Mouse (Mus musculus) kidney, embryonic 14.5 days (tissue): ENCODE measurements around the gene Sigmar1. TPM values are rescaled to one million over a fixed set of nuclear protein-coding genes. Genes with fewer than 3 reads are reported as not detected.

Experiments
- ATAC-seq: fragments of 200-750 bp; cut with Nextera tagmentation; 2 replicates; pipeline ENCODE4 v1.8.0; 2017; ENCODE audit warnings: moderate number of reproducible peaks, mild to moderate bottlenecking, moderate TSS enrichment, moderate library complexity; ENCODE audit not compliant: low FRiP score, low TSS enrichment
- H3K27ac ChIP-seq: fragments of 300-500 bp; sonication (generic); 2 replicates; pipeline ENCODE4 v1.5.1; 2014; ENCODE audit warnings: low read depth, mild to moderate bottlenecking, low read length, moderate library complexity, mixed read lengths
- H3K27me3 ChIP-seq: fragments of 300-500 bp; sonication (generic); 2 replicates; pipeline ENCODE4 v1.6.1; 2014; ENCODE audit warnings: mild to moderate bottlenecking, low read length; ENCODE audit not compliant: control insufficient read depth, insufficient read depth
- H3K36me3 ChIP-seq: fragments of 300-500 bp; sonication (generic); 2 replicates; pipeline ENCODE4 v1.6.1; 2014; ENCODE audit warnings: low read length, mixed read lengths; ENCODE audit not compliant: control insufficient read depth, insufficient read depth
- H3K4me1 ChIP-seq: fragments of 300-500 bp; sonication (generic); 2 replicates; pipeline ENCODE4 v1.6.1; 2014; ENCODE audit warnings: low read length, mixed read lengths; ENCODE audit not compliant: control insufficient read depth, insufficient read depth
- H3K4me2 ChIP-seq: fragments of 300-500 bp; sonication (generic); replicated peaks from 2 replicates; pipeline ENCODE4 v1.6.1; 2014; ENCODE audit warnings: low read depth, mild to moderate bottlenecking, low read length
- H3K4me3 ChIP-seq: fragments of 300-500 bp; sonication (generic); 2 replicates; pipeline ENCODE4 v1.5.1; 2014; ENCODE audit warnings: mild to moderate bottlenecking, low read length
- H3K9ac ChIP-seq: fragments of 300-500 bp; sonication (generic); 2 replicates; pipeline ENCODE4 v1.6.1; 2014; ENCODE audit warnings: low read depth, mild to moderate bottlenecking, low read length, moderate library complexity
- H3K9me3 ChIP-seq: fragments of 300-500 bp; sonication (generic); 2 replicates; pipeline ENCODE4 v1.6.1; 2016; ENCODE audit warnings: low read length; ENCODE audit not compliant: control insufficient read depth
- WGBS: fragments of 180-500 bp; shearing (Covaris S2); extraction: QIAGEN DNeasy Blood & Tissue Kit; methylation state at CpG from one replicate; pipeline ENCODE4 v1.1.7; 2014; 5-methylcytosine and 5-hydroxymethylcytosine counted together
- polyA plus RNA-seq: library from polyadenylated mRNA; unstranded; fragments of >200 nt; fragmentation: Nextera tagmentation; extraction: Ambion mirVana; gene quantifications from 2 replicates; pipeline ENCODE4 v1.2.1, GENCODE M21; 2014

Gene Sigmar1
- polyA plus RNA-seq, 1 experiment from 2014 or later = 92.2 TPM

GRCm38 (mm10) chr4:41759656-41760287 lies 3.8 kb upstream of the Sigmar1 start:
- H3K9ac ChIP-seq = peak overlapping the region; percentile 58
- peak overlapping the region; percentile 58 for H3K4me2 ChIP-seq
- H3K4me3 ChIP-seq = peak overlapping the region; percentile 41
- peaks cover 7% of the 10 kb centered on the region; the same call in 1 of the 2 replicates for H3K36me3 ChIP-seq
- 40% methylated on average over 6 of the region's 6 CpGs for WGBS
- peak overlapping the region; percentile 68; the same call in 1 of the 2 replicates for H3K27ac ChIP-seq
- ATAC-seq = no peak
- no peaks in the 10 kb centered on the region for H3K9me3 ChIP-seq
- no peaks in the 10 kb centered on the region for H3K27me3 ChIP-seq
- peaks cover 28% of the 10 kb centered on the region for H3K4me1 ChIP-seq

GRCm38 (mm10) chr4:41759206-41759605 lies 3.2 kb upstream of the Sigmar1 start:
- ATAC-seq = no peak
- Histone ChIP-seq H3K9ac (peak overlapping the region; percentile 18; the same call in 1 of the 2 replicates), H3K27me3 (no peaks in the 10 kb centered on the region), H3K27ac (peak overlapping the region; percentile 68; the same call in 1 of the 2 replicates), H3K4me1 (peaks cover 28% of the 10 kb centered on the region), H3K36me3 (peaks cover 7% of the 10 kb centered on the region; the same call in 1 of the 2 replicates), H3K4me3 (no peak overlapping the region), H3K9me3 (no peaks in the 10 kb centered on the region), H3K4me2 (no peak overlapping the region)
- 89% methylated on average over 9 of the region's 9 CpGs for WGBS

GRCm38 (mm10) chr4:41758701-41759100 lies 2.7 kb upstream of the Sigmar1 start:
- Histone ChIP-seq H3K27me3 (no peaks in the 10 kb centered on the region), H3K36me3 (peaks cover 7% of the 10 kb centered on the region; the same call in 1 of the 2 replicates), H3K9me3 (no peaks in the 10 kb centered on the region), H3K9ac (no peak overlapping the region), H3K4me2 (no peak overlapping the region), H3K27ac (no peak overlapping the region), H3K4me1 (peaks cover 28% of the 10 kb centered on the region), H3K4me3 (no peak overlapping the region)
- ATAC-seq = no peak
- WGBS = 92% methylated on average over 4 of the region's 4 CpGs

- Histone ChIP-seq H3K4me2 (no peak overlapping the region), H3K9me3 (no peaks in the 10 kb centered on the region), H3K27me3 (no peaks in the 10 kb centered on the region), H3K4me1 (peaks cover 28% of the 10 kb centered on the region), H3K27ac (no peak overlapping the region), H3K36me3 (peaks cover 7% of the 10 kb centered on the region; the same call in 1 of the 2 replicates), H3K9ac (no peak overlapping the region), H3K4me3 (no peak overlapping the region)
- 46% methylated on average over 11 of the region's 11 CpGs for WGBS
- no peak for ATAC-seq
These were observed 2.1 kb upstream of the Sigmar1 start for GRCm38 (mm10) chr4:41758021-41758420.

- ATAC-seq = no peak
- H3K4me3 ChIP-seq = no peak overlapping the region
- H3K4me2 ChIP-seq = no peak overlapping the region
- peaks cover 22% of the 10 kb centered on the region for H3K4me1 ChIP-seq
- H3K27me3 ChIP-seq = no peaks in the 10 kb centered on the region
- H3K9me3 ChIP-seq = no peaks in the 10 kb centered on the region
- 94% methylated on average over 13 of the region's 13 CpGs for WGBS
- H3K9ac ChIP-seq = no peak overlapping the region
- H3K27ac ChIP-seq = no peak overlapping the region
- H3K36me3 ChIP-seq = peaks cover 7% of the 10 kb centered on the region; the same call in 1 of the 2 replicates
These were observed 1.4 kb upstream of the Sigmar1 start for GRCm38 (mm10) chr4:41757321-41757720.

- H3K27ac ChIP-seq = no peak overlapping the region
- peaks cover 14% of the 10 kb centered on the region for H3K4me1 ChIP-seq
- peak overlapping the region; percentile 67; the same call in 1 of the 2 replicates for H3K9ac ChIP-seq
- H3K4me3 ChIP-seq = peak overlapping the region; percentile 73
- 77% methylated on average over 8 of the region's 8 CpGs for WGBS
- peak overlapping the region; percentile 89 for H3K4me2 ChIP-seq
- H3K36me3 ChIP-seq = peaks cover 7% of the 10 kb centered on the region; the same call in 1 of the 2 replicates
- no peak for ATAC-seq
- H3K27me3 ChIP-seq = no peaks in the 10 kb centered on the region
- no peaks in the 10 kb centered on the region for H3K9me3 ChIP-seq
These were observed 483 bp upstream of the Sigmar1 start for GRCm38 (mm10) chr4:41756440-41756839.

- H3K4me1 ChIP-seq = peaks cover 3% of the 10 kb centered on the region; the same call in 1 of the 2 replicates
- H3K9me3 ChIP-seq = no peaks in the 10 kb centered on the region
- H3K4me2 ChIP-seq = peak within 1 kb of the TSS; percentile 89
- 14% methylated on average over 14 of the region's 14 CpGs for WGBS
- peak; percentile 56 for ATAC-seq
- peaks cover 7% of the 10 kb centered on the region; the same call in 1 of the 2 replicates for H3K36me3 ChIP-seq
- peak within 1 kb of the TSS; percentile 73 for H3K4me3 ChIP-seq
- peak within 1 kb of the TSS; percentile 88 for H3K27ac ChIP-seq
- peak within 1 kb of the TSS; percentile 67 for H3K9ac ChIP-seq
- no peaks in the 10 kb centered on the region for H3K27me3 ChIP-seq
These were observed 1.1 kb downstream of the Sigmar1 start, which contains the start of gene Galt for GRCm38 (mm10) chr4:41754797-41755337. TSS of gene Galt (plus strand) at chr4:41755228.

- Histone ChIP-seq H3K9ac (no peak overlapping the region), H3K4me3 (no peak overlapping the region), H3K4me1 (peaks cover 4% of the 10 kb centered on the region), H3K36me3 (no peaks in the 10 kb centered on the region), H3K4me2 (no peak overlapping the region), H3K9me3 (peaks cover 13% of the 10 kb centered on the region), H3K27me3 (no peaks in the 10 kb centered on the region), H3K27ac (no peak overlapping the region)
- WGBS = 75% methylated on average over 1 of the region's 1 CpGs
- ATAC-seq = no peak
These were observed 10.9 kb downstream of the Sigmar1 start for GRCm38 (mm10) chr4:41745021-41745420.

GRCm38 (mm10) chr4:41744131-41744530 lies 11.8 kb downstream of the Sigmar1 start:
- Histone ChIP-seq H3K9me3 (peaks cover 13% of the 10 kb centered on the region), H3K27me3 (no peaks in the 10 kb centered on the region), H3K4me1 (peaks cover 8% of the 10 kb centered on the region), H3K4me3 (no peak overlapping the region), H3K4me2 (no peak overlapping the region), H3K9ac (no peak overlapping the region), H3K36me3 (peaks cover 4% of the 10 kb centered on the region), H3K27ac (no peak overlapping the region)
- 63% methylated on average over 2 of the region's 2 CpGs for WGBS
- ATAC-seq = no peak
